Mouse (Mus musculus): ENCODE measurements at regions not wholly inside any gene's neighbourhood (a gene's known extent, or its start where the extent isn't known, plus 50 kb on each side); places are given as distances from the start of the nearest gene placed in this dataset.

- ATAC-seq (replicated peaks; ENCODE audit: low FRiP score, poor library complexity, severe bottlenecking): no peak
These were observed 340.9 kb upstream of the Apob start for GRCm38 (mm10) chr12:7636417-7637175.

GRCm38 (mm10) chr12:7637629-7638028 is 339.8 kb upstream of the Apob start:
- no peak for ATAC-seq (replicated peaks; ENCODE audit: low FRiP score, poor library complexity, severe bottlenecking)

- ATAC-seq (replicated peaks; ENCODE audit: low FRiP score, poor library complexity, severe bottlenecking): no peak
These were observed 326.6 kb upstream of the Apob start for GRCm38 (mm10) chr12:7650851-7651250.

- no peak for ATAC-seq (replicated peaks; ENCODE audit: low FRiP score, poor library complexity, severe bottlenecking)
These were observed 315.4 kb upstream of the Apob start for GRCm38 (mm10) chr12:7662027-7662426.

- ATAC-seq (replicated peaks; ENCODE audit: low FRiP score, poor library complexity, severe bottlenecking): no peak
These were observed 307.3 kb upstream of the Apob start for GRCm38 (mm10) chr12:7670114-7670513.

GRCm38 (mm10) chr12:7670561-7670960 is 306.9 kb upstream of the Apob start:
- no peak for ATAC-seq (replicated peaks; ENCODE audit: low FRiP score, poor library complexity, severe bottlenecking)

- no peak for ATAC-seq (replicated peaks; ENCODE audit: low FRiP score, poor library complexity, severe bottlenecking)
These were observed 285.5 kb upstream of the Apob start for GRCm38 (mm10) chr12:7691996-7692395.

- no peak for ATAC-seq (replicated peaks; ENCODE audit: low FRiP score, poor library complexity, severe bottlenecking)
These were observed 279.0 kb upstream of the Apob start for GRCm38 (mm10) chr12:7698324-7698944.

- no peak for ATAC-seq (replicated peaks; ENCODE audit: low FRiP score, poor library complexity, severe bottlenecking)
These were observed 268.3 kb upstream of the Apob start for GRCm38 (mm10) chr12:7709102-7709501.

GRCm38 (mm10) chr12:7709872-7710271 is 267.6 kb upstream of the Apob start:
- no peak for ATAC-seq (replicated peaks; ENCODE audit: low FRiP score, poor library complexity, severe bottlenecking)

GRCm38 (mm10) chr12:7715091-7715490 is 262.4 kb upstream of the Apob start:
- ATAC-seq (replicated peaks; ENCODE audit: low FRiP score, poor library complexity, severe bottlenecking): no peak

- ATAC-seq (replicated peaks; ENCODE audit: low FRiP score, poor library complexity, severe bottlenecking): no peak
These were observed 258.9 kb upstream of the Apob start for GRCm38 (mm10) chr12:7718556-7718955.

GRCm38 (mm10) chr12:7719080-7719479 is 258.4 kb upstream of the Apob start:
- ATAC-seq (replicated peaks; ENCODE audit: low FRiP score, poor library complexity, severe bottlenecking): no peak

GRCm38 (mm10) chr12:7724992-7725391 is 252.5 kb upstream of the Apob start:
- ATAC-seq (replicated peaks; ENCODE audit: low FRiP score, poor library complexity, severe bottlenecking): no peak

GRCm38 (mm10) chr12:7738020-7738419 is 239.4 kb upstream of the Apob start:
- no peak for ATAC-seq (replicated peaks; ENCODE audit: low FRiP score, poor library complexity, severe bottlenecking)

GRCm38 (mm10) chr12:7738629-7739351 is 238.7 kb upstream of the Apob start:
- no peak for ATAC-seq (replicated peaks; ENCODE audit: low FRiP score, poor library complexity, severe bottlenecking)

- no peak for ATAC-seq (replicated peaks; ENCODE audit: low FRiP score, poor library complexity, severe bottlenecking)
These were observed 238.0 kb upstream of the Apob start for GRCm38 (mm10) chr12:7739352-7739994.

GRCm38 (mm10) chr12:7746708-7747107 is 230.7 kb upstream of the Apob start:
- ATAC-seq (replicated peaks; ENCODE audit: low FRiP score, poor library complexity, severe bottlenecking): no peak

GRCm38 (mm10) chr12:7749319-7750238 is 227.9 kb upstream of the Apob start:
- no peak for ATAC-seq (replicated peaks; ENCODE audit: low FRiP score, poor library complexity, severe bottlenecking)
